Mouse (Mus musculus): ENCODE measurements around the gene Rabep2.

Gene Rabep2

DNA sequence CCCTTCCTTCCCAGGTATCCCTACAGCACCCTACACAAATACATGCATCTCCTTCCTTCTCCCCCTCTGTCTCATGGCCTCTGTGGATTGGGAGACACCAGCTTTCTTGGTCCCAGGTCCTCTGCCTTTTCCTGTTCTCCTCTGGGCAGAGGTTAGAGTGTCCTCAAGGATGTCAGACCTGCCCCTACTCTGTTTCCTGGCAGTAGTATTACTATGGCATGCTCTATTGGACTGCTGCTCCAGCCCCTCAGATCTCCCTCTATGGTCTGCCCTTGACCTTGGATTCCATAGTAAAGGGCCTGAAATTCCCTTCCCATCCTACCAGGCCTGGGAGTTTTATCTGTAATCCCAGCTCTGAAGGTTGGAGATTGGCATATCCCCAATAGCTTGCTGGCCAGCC lies 1.6 kb downstream of the Rabep2 start:
- no peak for DNase-seq (ENCODE audit: inconsistent ontology term)

DNA sequence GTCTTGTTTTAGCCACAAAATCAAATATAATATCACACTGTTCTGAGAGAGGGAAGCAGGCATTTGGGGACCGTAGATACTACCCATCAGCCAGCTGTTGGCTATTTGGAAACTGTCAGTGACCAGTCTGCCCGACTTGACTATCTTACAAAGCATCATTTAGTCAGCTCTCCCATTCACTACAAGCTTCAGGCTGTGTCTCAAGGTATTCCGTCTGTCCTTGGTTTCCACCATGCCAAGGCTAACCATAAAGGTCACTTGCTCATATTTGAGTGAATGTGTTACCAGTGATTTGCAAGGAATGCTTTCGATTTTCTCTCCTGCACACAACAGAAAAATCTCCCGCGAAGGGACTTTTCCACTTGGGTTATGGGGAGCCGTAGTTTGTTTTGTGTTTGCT lies 6.2 kb downstream of the Rabep2 start:
- DNase-seq (ENCODE audit: inconsistent ontology term), result no peak

DNA sequence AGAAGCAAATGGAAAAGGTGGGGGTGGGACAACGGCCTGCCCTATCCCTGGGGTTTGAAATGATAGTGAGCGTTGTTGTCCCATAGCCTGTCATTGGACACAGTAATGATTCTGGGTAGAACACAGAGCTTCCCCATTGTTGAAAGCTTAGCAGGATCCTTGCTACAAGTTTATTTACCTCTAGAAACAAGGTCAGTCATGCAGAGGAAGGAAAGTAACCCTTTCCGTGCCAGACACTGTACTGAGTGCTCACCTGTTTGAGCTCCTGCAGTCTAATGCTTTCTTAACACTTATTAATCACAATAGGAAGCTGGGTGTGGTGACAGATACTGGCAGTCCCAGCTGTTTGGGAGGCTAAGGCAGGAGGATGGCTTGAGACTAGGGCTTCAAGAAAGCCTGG lies 7.2 kb downstream of the Rabep2 start:
- DNase-seq (ENCODE audit: inconsistent ontology term), result no peak

DNA sequence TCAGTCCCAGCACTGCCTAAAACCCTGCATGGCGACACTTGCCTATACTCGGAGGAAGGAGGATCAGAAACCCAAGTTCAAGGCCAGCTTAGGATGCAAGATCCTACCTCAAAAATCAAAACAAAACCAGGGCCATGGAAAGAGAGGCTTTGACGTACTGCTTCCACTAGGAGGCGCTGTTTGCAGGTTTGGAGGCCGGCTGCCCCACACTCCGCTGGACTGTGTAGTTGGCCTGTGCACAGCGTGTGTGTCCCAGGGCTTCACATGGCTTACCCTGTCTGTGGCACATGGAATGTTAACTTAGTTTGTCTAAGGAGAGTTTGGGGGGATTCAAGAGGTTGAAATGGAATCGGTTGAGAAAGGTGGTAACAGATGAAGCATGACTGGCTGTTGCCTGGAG lies 8.3 kb downstream of the Rabep2 start:
- DNase-seq (ENCODE audit: inconsistent ontology term), result peak; percentile 46

DNA sequence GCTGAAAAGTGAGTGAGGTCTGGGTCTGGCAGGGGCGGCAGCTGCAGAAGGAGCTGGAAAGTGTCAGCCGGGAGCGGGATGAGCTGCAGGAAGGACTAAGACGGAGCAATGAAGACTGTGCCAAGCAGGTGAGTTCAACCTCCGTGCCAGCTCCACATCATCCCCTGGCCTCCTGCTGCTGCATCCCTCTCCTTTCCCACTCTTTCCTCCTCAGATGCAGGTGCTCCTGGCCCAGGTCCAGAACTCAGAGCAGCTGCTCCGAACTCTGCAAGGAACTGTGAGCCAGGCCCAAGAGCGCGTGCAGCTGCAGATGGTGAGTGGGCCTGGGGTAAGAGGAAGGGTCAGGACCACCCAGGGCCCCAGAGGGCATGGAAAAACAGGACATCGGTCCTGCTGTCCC lies 11.6 kb downstream of the Rabep2 start:
- DNase-seq (ENCODE audit: inconsistent ontology term), result no peak

DNA sequence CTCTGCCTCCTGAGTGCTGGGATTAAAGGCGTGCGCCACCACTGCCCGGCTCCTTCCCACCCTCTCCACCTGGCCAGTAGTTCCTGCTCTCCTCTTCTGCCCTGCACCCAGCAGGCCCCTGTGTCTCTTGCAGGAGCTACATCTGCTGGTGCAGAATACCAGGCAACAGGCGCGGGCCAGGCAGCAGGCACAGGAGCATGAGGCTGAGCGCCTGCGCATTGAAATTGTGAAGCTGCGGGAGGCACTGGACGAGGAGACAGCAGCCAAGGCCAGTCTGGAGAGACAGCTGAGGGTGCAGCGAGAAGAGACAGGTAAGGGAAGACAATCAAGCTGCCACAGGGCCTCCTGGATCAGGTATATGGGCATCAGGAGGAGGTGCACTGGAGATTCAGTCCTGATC lies 15.4 kb downstream of the Rabep2 start:
- no peak for DNase-seq (ENCODE audit: inconsistent ontology term)

DNA sequence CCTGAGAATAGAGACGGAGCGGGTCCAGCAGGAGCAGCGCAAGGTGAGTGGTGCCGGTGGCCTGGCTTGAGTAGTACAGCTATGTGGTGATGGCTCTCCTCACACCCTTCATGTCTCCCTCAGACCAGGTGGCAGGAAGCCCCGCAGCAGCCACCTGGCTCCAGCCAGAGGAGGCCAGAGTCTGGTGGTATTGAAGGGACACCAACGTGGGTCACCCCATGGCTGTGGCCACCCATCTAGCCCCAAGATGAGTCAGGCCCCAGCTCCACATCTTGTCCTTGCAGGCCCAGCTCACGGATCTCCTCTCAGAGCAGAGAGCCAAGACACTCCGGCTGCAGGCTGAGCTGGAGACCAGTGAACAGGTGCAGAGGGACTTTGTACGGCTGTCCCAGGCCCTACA lies 16.0 kb downstream of the Rabep2 start:
- DNase-seq (ENCODE audit: inconsistent ontology term), result no peak

DNA sequence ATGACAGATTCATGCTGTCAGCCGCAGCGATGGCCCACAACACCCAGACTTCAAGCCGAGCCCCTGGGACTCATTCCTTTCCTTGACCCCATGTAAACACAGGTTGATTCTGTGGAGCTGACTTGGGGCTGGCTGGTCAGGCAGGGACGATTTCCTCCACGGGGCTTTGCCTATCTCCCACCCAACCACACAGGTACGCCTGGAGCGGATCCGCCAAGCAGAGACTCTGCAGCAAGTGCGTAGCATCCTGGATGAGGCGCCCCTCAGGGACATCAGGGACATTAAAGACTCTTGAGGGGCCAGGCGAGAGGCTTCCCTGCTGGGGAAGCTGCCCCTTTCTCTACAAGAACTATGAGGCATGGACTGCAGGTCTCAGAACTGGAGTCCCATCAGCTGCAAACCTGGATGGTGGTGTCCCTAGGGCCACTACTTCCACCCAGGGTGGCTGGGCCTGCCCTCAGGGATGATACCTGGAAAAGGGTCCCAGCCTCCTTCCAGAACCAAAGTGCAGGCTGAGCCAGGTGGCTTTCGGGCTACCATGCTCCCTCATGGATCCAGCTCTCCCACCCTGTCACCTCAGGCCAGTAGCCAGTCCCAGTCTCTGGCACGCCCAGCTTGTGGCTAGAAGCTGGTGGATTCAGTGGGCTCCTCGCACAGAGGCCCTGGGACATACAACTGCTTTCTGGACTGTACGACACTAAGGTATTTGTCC lies 16.7 kb downstream of the Rabep2 start:
- no peak for DNase-seq (ENCODE audit: inconsistent ontology term)

DNA sequence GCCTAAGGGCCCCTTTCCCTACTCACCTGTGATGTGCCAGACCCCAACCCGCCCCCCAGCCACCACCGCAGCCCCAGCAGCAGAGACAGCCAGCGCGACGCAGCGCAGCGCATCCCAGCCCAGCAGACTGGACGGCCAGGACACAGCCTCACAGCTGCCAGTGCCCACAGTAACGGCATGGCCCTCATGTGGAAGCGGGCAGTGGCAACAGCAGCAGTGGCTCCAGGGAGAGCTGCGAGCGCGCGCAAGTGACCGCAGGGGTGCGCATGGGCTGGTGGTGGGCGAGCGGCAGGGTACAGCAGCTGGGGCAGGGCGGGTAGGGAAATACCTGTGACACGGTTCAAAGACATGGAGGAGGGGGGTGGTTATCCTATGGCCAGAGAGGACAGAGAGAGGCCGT lies 17.7 kb downstream of the Rabep2 start:
- no peak for DNase-seq (ENCODE audit: inconsistent ontology term)

DNA sequence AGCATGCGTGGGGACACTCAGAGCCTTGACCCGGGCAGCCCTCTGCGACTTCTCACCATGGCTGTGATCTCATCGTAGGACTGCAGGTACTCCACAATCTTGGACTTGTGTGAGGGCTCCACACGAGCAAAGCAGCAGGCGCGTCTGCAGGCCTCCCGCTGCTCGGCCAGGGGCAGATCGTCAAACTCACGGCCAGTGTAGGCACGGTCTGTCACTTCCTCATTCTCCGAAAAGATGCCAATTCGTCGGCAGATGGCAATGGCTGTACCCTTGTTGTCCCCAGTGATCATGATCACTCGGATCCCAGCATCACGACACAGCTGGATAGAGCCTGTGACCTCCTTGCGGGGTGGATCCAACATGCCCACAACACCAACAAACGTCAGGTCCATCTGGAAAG lies 19.9 kb downstream of the Rabep2 start:
- DNase-seq (ENCODE audit: inconsistent ontology term), result no peak

DNA sequence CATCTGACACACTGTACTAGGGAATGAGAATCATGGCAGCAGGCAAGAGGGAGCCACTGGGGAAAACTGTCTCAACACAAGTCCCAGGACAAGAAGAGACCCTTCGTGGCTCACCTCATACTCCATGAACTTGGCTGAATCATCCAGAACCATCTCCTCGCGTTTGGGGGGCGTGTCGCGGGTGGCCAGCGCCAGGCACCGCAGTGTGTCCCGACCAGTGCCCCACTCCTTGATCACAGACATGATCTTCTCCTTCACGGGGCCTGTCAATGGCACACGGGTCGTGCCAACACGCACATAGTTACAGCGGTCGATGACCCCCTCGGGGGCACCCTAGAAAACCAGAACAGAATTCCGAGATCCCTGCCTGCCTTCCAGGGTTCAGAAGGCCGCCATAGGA lies 21.4 kb downstream of the Rabep2 start:
- DNase-seq (ENCODE audit: inconsistent ontology term), result no peak

DNA sequence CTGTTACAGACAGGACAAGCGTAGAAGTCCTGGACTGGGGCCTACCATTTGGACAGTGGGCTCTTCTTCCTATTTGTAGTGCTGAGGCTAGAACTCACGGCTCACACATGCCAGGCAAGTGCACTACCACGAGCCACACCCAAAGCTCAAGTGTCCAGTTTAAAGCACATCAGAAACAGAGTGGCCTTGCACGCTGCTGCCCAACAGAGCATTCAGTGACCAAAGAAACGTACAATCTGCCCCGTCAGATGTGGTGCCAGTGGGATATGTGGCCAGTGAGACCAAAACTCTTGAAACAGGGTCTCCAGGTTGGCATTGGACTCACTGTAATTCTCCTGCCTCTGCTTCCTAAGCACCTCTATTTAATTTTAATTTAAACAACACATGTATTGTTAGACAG lies 22.1 kb downstream of the Rabep2 start:
- DNase-seq (ENCODE audit: inconsistent ontology term), result no peak

DNA sequence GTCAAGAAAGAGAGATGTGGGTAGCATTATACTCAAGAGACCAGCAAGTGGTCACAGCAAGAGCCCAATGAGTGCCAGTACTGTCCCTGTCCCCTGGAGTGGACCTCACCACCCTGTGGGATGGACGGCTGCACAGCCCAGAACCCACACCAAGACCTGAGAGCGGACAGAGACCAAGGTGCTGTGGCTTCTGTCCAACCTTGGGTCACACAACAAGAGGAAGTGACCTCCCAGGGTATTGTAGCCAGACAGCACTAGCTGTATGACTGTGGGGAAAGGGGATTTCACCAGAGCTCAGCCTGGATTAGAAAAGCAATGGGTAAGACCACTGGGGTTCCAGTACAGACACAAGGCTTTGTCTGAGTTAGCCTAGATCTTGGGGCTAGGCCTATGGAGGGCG lies 23.7 kb downstream of the Rabep2 start:
- no peak for DNase-seq (ENCODE audit: inconsistent ontology term)

DNA sequence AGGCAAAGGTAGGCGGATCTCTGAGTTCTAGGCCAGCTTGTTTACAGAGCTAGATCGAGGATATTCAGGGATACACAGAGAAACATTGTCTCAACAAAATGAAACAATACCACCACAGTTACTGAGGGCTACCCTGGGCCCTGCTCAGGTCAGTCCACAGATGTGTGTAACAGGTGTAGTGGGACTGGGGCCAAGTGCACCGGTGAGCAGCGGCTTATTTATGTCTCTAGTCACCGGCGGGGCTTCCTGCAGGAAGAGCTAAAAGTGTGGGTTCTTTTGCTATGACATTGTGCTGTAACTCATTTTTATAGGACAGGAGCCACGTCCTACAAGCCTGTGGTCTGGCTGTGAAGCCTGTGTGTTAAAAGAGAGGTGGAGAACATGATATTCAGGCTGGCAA lies 25.3 kb downstream of the Rabep2 start:
- no peak for DNase-seq (ENCODE audit: inconsistent ontology term)

DNA sequence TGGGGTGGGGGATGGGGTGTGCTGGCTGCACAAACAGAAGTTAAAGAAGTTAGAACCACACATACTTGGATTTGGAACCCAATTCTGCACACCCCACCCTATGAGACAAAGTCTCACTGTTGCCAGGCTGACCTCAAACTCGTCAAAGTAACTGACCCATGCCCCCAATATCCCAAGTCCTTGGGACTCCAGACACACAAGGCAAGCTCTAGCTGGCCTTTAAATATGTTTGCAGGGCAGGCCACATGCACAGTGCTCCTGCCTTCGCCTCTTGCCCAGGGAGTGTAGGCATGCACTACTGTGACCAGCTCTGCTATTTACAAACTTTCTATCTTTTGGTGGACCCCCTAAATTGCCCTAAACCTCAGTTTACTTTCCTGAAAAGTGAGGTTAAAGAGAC lies 26.7 kb downstream of the Rabep2 start:
- no peak for DNase-seq (ENCODE audit: inconsistent ontology term)

DNA sequence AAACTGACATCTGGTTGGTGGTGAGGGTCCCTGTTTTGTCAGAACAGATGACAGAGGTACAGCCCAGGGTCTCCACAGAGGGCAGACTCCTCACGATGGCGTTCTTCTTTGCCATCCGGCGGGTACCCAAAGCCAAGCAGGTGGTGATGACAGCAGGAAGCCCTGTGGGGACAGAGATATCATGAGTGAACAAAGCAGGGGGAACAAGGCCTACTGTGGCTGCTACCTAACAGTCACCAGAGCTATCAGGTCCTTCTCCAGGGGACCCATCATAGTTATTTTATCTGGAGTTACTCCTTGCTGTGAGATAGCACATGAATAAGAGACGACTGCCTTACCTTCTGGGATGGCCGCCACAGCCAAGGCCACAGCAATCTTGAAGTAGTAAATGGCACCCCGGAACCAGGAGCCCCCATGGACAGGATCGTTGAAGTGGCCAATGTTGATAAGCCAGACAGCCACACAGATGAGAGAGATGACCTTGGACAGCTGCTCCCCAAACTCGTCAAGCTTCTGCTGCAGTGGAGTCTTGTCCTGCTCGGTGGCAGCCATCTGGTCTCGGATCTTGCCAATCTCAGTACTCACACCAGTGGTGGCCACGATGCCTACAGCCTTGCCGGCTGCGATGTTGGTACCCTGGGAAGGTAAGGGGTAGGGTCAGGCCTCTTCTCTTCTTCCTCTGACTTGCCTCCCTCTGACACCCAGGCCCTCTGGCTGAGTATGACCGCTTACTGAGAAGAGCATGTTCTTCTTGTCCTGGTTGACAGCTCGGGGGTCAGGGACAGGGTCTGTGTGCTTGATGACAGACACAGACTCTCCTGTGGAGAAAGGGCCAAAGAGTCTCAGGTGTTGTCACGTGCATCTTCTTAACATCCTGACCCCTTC lies 28.1 kb downstream of the Rabep2 start:
- no peak for DNase-seq (ENCODE audit: inconsistent ontology term)

DNA sequence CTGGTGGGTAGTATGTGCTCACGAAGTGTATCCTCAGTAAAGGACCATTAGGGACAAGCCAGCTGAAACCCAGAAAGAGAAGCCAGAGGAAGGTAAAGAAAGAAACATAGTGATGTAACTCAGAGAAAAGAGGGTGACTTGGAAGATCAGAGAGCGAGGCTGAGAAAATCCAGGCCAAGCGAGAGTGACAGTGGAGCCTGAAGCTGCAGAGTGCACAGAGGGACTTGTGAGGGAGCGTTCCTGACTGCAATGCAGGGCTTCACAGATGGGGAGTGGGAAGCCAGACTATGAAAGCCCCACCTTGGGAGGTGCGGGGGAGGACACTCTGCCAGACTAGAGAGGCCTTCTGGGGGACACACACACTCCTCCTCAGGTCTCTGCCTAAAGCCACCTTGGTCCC lies 29.7 kb downstream of the Rabep2 start:
- DNase-seq (ENCODE audit: inconsistent ontology term), result no peak

DNA sequence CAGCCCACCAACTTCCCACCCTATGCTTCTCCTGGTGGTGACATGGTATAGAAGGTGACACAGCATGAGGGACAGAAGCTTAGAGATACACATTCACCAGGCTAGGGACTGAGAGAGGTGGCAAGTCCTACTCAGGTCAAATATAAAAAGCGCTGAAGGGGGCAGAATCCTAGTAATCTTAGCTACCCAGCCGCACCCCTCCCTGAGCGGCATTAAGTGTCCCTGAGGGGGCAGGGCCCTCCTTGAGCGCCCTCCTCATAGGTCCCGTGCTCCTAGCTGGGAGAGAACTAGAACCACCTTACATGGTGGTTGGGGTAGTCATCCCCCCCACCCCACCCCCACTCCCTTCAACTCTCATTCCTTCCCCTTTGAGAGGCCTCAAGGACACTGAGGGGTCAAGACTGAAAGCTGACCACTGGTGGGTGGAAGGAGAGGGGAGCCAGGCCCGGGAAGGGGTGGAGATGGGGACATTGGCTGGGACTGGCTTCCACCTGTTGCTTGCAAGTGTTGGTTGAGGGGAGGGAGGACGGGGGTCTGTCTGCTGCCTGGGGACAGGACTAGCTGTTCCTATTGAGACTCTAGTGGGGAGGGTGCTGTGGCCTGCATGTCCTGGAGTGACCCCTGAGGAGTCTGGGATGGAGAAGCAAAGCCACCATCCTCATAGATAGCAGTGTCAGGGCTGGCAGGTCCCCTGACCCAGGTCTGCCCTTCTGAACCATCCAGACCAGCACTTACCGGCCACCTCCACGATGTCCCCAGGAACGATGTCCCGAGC lies 30.5 kb downstream of the Rabep2 start:
- DNase-seq (ENCODE audit: inconsistent ontology term), result no peak

DNA sequence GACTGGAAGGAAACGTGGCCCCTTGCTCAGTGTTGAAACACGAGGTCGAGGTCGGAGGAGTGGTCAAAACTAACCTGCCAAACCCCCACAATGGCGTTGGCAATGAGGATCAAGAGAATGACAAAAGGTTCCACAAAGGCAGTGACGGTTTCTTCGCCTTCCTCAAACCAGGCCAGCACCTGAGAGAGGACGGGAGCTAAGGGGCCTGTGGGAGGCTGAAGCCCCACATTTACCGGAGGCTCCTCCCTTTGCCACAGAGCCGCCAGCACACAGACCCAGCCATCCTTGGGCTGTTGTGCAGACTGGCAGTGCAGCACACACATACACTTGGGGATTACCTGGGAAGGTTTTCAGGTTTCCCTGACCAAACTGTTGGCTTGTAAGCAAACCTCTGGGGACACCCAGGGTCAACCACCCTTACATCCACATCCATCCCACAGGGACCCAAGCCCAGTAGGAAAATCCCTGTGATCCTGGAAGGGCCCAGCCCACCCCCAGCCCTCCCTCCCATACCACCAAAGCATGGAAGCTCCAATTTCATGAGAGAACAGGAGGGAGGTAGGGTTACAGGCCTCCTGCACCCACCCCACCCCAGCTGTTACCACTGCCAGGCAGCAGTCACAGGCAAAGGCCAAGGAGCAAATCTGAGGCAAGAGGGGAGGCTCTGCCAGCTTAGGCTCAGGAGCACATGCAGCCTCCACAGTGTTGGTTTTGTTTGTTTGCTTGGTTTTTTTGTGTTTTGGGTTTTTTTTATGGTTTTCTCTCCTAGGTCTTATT lies 32.3 kb downstream of the Rabep2 start:
- no peak for DNase-seq (ENCODE audit: inconsistent ontology term)

DNA sequence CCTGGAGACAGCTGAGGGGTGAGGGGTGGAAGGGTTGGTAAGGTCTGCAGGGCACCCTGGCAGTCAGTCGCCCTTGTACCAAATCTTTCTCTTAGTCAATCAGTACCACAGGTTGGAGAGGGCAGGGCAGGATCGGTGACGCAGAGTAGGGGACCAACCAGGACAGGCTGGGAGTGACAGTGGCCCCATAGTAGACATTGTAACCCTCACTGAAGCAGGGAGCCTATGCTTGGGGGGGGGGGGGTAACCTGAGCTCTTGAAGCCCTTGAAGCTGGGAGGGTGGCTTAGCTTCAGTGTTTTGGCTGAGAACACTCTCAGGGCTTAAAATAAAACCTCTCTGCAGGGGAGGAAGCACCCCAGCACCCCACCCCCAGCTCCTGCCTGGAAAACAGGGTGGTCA lies 33.1 kb downstream of the Rabep2 start:
- no peak for DNase-seq (ENCODE audit: inconsistent ontology term)

DNA sequence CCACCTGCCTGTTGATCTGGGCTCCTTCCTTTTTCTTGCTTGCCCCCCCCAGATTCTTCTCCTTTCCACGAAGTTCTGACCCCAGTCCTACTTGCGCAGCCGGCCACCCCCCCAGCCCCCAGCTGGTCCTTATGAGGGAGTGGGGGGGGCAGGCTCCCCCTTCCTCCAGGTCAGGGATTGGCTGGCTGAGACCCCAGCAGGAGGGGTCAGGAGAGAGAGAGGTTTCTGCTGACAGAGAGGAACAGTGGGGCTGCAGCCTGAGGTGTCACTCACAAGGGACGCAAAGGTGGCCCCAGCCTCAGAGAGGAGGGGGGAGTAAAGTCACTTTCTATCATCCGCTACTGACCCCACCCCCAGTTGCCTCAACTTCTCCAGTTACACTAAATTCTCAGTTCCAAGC lies 34.4 kb downstream of the Rabep2 start, which contains the start of gene Atp2a1:
TSS of gene Atp2a1 (minus strand) at position 105 of the 400 bp plus-strand sequence.
- no peak for DNase-seq (ENCODE audit: inconsistent ontology term)

DNA sequence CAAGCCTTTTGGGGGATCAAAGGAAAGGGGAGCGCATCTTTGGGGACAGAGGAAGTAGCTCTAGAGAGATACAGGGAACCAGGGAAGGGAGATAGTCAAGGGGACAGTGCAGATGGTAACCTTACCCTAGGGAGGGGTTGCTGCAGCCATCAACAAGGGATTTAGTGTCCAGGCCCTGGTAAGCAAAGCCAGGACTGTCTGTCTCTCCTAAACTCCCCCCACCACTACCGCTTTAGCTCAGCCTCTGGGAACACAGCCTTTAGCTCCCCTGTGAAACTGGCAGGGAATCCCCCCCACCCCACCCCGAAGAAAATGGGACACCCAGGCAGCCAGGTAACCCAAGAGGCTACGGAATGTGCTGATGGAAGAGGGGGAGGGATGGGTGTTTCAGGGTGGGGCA lies 35.0 kb downstream of the Rabep2 start:
- DNase-seq (ENCODE audit: inconsistent ontology term), result no peak

All from Muller cell, postnatal 12 days (primary cell).